Mouse (Mus musculus): Measurements from ENCODE around the gene Ppp6r2. TPM values are rescaled to one million over a fixed set of nuclear protein-coding genes. Genes with fewer than 3 reads are reported as not detected.

The Ppp6r2 gene
- total and polyA plus RNA-seq, 3 experiments, result 8.7 to 14.7 (median 10.3) TPM

GRCm38 (mm10) chr15:89172276-89172935 lies 38.9 kb upstream of the Ppp6r2 start:
- Histone ChIP-seq H3K4me2 (ENCODE audit: insufficient read depth, low read depth, poor library complexity, severe bottlenecking) (peak overlapping the region; percentile 64), H3K36me3 (replicated peaks in 1 of 2; ENCODE audit: control insufficient read depth in 1 of 2, insufficient read depth in 1 of 2, low read length in 1 of 2) (peaks cover 6 to 9% of the 10 kb centered on the region in 2 experiments), H3K9me3 (replicated peaks; ENCODE audit: low read length) (no peaks in the 10 kb centered on the region), H3K79me2 (replicated peaks; ENCODE audit: control insufficient read depth, extremely low read depth, insufficient read depth, poor library complexity, severe bottlenecking) (no peaks in the 10 kb centered on the region), H3K9ac (ENCODE audit: insufficient read depth, low read depth) (peak overlapping the region; percentile 46), H3K27me3 (replicated peaks) (peaks cover 1% of the 10 kb centered on the region), H3K27ac (ENCODE audit: insufficient read depth, low read depth) (no peak overlapping the region), H3K4me3 (replicated peaks in 1 of 3; ENCODE audit: low read depth in 2 of 3, low read length in 2 of 3, poor library complexity in 1 of 3) (peak overlapping the region; percentile 51 to 69 (median 54)), H3K4me1 (ENCODE audit: control insufficient read depth in 1 of 2, insufficient read depth in 2 of 2) (peaks cover 18 to 59% of the 10 kb centered on the region in 2 experiments)
- dilution Hi-C loops (cut with MboI; ENCODE audit: extremely low pct_ligation_motif_present, extremely low pct_unique_long_range_greater_than_20kb, low sequenced_read_pairs), result no loop called here
- in situ Hi-C loops (cut with MboI; ENCODE audit: low pct_ligation_motif_present, low pct_unique_long_range_greater_than_20kb, low sequenced_read_pairs), result loop anchor here (5.0 kb wide), 1 partner anchor 35 kb away; no protein-coding TSS in a partner anchor
- no peak for TF ChIP-seq SIN3A (IDR thresholded peaks at IDR 0.05; ENCODE audit: low read length)
- no peak for TF ChIP-seq MEF2A (IDR thresholded peaks at IDR 0.05; ENCODE audit: borderline replicate concordance, low read depth, low read length)
- TF ChIP-seq KAT2A (IDR thresholded peaks at IDR 0.05; ENCODE audit: insufficient replicate concordance, low read length), result no peak
- TF ChIP-seq MAX (IDR thresholded peaks at IDR 0.05; ENCODE audit: low read length), result no peak
- TF ChIP-seq JUND (conservative IDR thresholded peaks at IDR 0.05; ENCODE audit: low read depth, low read length), result no peak
- no peak for TF ChIP-seq USF2 (conservative IDR thresholded peaks at IDR 0.05; ENCODE audit: low read depth, low read length)
- DNase-seq (ENCODE audit: extremely low read depth), result no peak

- peak; percentile 89 for TF ChIP-seq MXI1 (IDR thresholded peaks at IDR 0.05; ENCODE audit: low read depth, low read length)
- TF ChIP-seq CTCF (conservative IDR thresholded peaks at IDR 0.05 in 1 of 2, IDR thresholded peaks at IDR 0.05 in 1 of 2; ENCODE audit: low read depth in 2 of 2, low read length in 2 of 2), result peak in 1 of 2 experiments; percentile 9; a peak in 1 of 4 replicates
- TF ChIP-seq EP300 (IDR thresholded peaks at IDR 0.05; ENCODE audit: low read length), result no peak
- no peak for TF ChIP-seq POLR2A (IDR thresholded peaks at IDR 0.05; ENCODE audit: low read depth, low read length)
- TF ChIP-seq ELF1 (IDR thresholded peaks at IDR 0.05; ENCODE audit: low read depth, low read length), result no peak
- TF ChIP-seq SIN3A (IDR thresholded peaks at IDR 0.05; ENCODE audit: low read length), result peak; percentile 50
- TF ChIP-seq USF2 (conservative IDR thresholded peaks at IDR 0.05; ENCODE audit: low read depth, low read length), result no peak
- no peak for TF ChIP-seq ZKSCAN1 (IDR thresholded peaks at IDR 0.05; ENCODE audit: borderline replicate concordance, low read depth, low read length)
- no peak for TF ChIP-seq JUND (conservative IDR thresholded peaks at IDR 0.05; ENCODE audit: low read depth, low read length)
- no peak for TF ChIP-seq PAX5 (IDR thresholded peaks at IDR 0.05; ENCODE audit: low read length)
- TF ChIP-seq JUN (IDR thresholded peaks at IDR 0.05; ENCODE audit: insufficient read depth, low read depth, low read length), result no peak
- TF ChIP-seq NRF1 (IDR thresholded peaks at IDR 0.05; ENCODE audit: low read depth, low read length), result peak; percentile 11; the same call in 1 of the 2 replicates
- no peak for TF ChIP-seq GABPA (IDR thresholded peaks at IDR 0.05; ENCODE audit: insufficient replicate concordance, low read depth, low read length)
- TF ChIP-seq MYC (IDR thresholded peaks at IDR 0.05; ENCODE audit: low read depth, low read length), result peak; percentile 37; the same call in 1 of the 2 replicates
- TF ChIP-seq ZNF384 (IDR thresholded peaks at IDR 0.05; ENCODE audit: low read depth, low read length), result no peak
- peak; percentile 63 for TF ChIP-seq MAX (IDR thresholded peaks at IDR 0.05; ENCODE audit: low read length)
- no peak for TF ChIP-seq MEF2A (IDR thresholded peaks at IDR 0.05; ENCODE audit: borderline replicate concordance, low read depth, low read length)
- TF ChIP-seq IRF4 (IDR thresholded peaks at IDR 0.05; ENCODE audit: low read depth, low read length), result 0 out of 2 replicates have a peak, but pooled peaks have one; percentile 18
- TF ChIP-seq CHD2 (IDR thresholded peaks at IDR 0.05; ENCODE audit: low read length), result peak; percentile 66; the same call in 1 of the 2 replicates
- no peak for TF ChIP-seq SMC3 (IDR thresholded peaks at IDR 0.05; ENCODE audit: low read depth, low read length)
- TF ChIP-seq RCOR1 (conservative IDR thresholded peaks at IDR 0.05; ENCODE audit: low read depth, low read length), result no peak
- no peak for TF ChIP-seq USF1 (IDR thresholded peaks at IDR 0.05; ENCODE audit: low read depth, low read length)
- no peak for TF ChIP-seq TCF12 (IDR thresholded peaks at IDR 0.05; ENCODE audit: low read depth, low read length)
- TF ChIP-seq CHD1 (IDR thresholded peaks at IDR 0.05; ENCODE audit: low read depth, low read length), result no peak
- Histone ChIP-seq H3K27me3 (replicated peaks) (peaks cover 1% of the 10 kb centered on the region), H3K4me3 (replicated peaks in 1 of 3; ENCODE audit: low read depth in 2 of 3, low read length in 2 of 3, poor library complexity in 1 of 3) (peak overlapping the region; percentile 51 to 69 (median 54)), H3K4me1 (ENCODE audit: control insufficient read depth in 1 of 2, insufficient read depth in 2 of 2) (peaks cover 26 to 68% of the 10 kb centered on the region in 2 experiments), H3K9me3 (replicated peaks; ENCODE audit: low read length) (no peaks in the 10 kb centered on the region), H3K79me2 (replicated peaks; ENCODE audit: control insufficient read depth, extremely low read depth, insufficient read depth, poor library complexity, severe bottlenecking) (no peaks in the 10 kb centered on the region), H3K27ac (ENCODE audit: insufficient read depth, low read depth) (no peak overlapping the region), H3K9ac (ENCODE audit: insufficient read depth, low read depth) (peak overlapping the region; percentile 46), H3K4me2 (ENCODE audit: insufficient read depth, low read depth, poor library complexity, severe bottlenecking) (peak overlapping the region; percentile 64), H3K36me3 (replicated peaks in 1 of 2; ENCODE audit: control insufficient read depth in 1 of 2, insufficient read depth in 1 of 2, low read length in 1 of 2) (peaks cover 2 to 4% of the 10 kb centered on the region in 2 experiments)
- no peak for DNase-seq (ENCODE audit: extremely low read depth)
- dilution Hi-C loops (cut with MboI; ENCODE audit: extremely low pct_ligation_motif_present, extremely low pct_unique_long_range_greater_than_20kb, low sequenced_read_pairs), result no loop called here
- in situ Hi-C loops (cut with MboI; ENCODE audit: low pct_ligation_motif_present, low pct_unique_long_range_greater_than_20kb, low sequenced_read_pairs), result loop anchor here (5.0 kb wide), 1 partner anchor 34 kb away; no protein-coding TSS in a partner anchor
Measured at GRCm38 (mm10) chr15:89173024-89173905, 38.1 kb upstream of the Ppp6r2 start.
